Mouse (Mus musculus) spleen, postnatal 36 days (tissue): ENCODE measurements around the gene Fgfr2.

Experiments used
- DNase-seq, 2 experiments: peaks; one replicate each; pipeline ENCODE4 v3.0.0; 2022; ENCODE audit warnings: low spot score in 2 of 2, mixed read lengths in 1 of 2

Fgfr2 gene

GRCm38 (mm10) chr7:132273741-132274513, 849.2 kb downstream of the Fgfr2 start:
- DNase-seq = no peak

- no peak for DNase-seq
Observed at GRCm38 (mm10) chr7:132272984-132273383, 850.2 kb downstream of the Fgfr2 start.

- DNase-seq = no peak
Observed at GRCm38 (mm10) chr7:132270364-132270763, 852.8 kb downstream of the Fgfr2 start.

- no peak for DNase-seq
Observed at GRCm38 (mm10) chr7:132269661-132270060, 853.5 kb downstream of the Fgfr2 start.

GRCm38 (mm10) chr7:132267721-132268498, 855.2 kb downstream of the Fgfr2 start:
- peak; percentile 31 to 43 for DNase-seq

GRCm38 (mm10) chr7:132264763-132265162, 858.4 kb downstream of the Fgfr2 start:
- DNase-seq = no peak

GRCm38 (mm10) chr7:132263186-132263585, 860.0 kb downstream of the Fgfr2 start:
- DNase-seq = no peak

GRCm38 (mm10) chr7:132262696-132263095, 860.5 kb downstream of the Fgfr2 start:
- no peak for DNase-seq

- no peak for DNase-seq
Observed at GRCm38 (mm10) chr7:132261885-132262284, 861.3 kb downstream of the Fgfr2 start.

GRCm38 (mm10) chr7:132260632-132261031, 862.5 kb downstream of the Fgfr2 start:
- DNase-seq = no peak

GRCm38 (mm10) chr7:132258817-132259216, 864.3 kb downstream of the Fgfr2 start:
- DNase-seq = no peak

GRCm38 (mm10) chr7:132258216-132258615, 864.9 kb downstream of the Fgfr2 start:
- DNase-seq = no peak

GRCm38 (mm10) chr7:132253513-132253912, 869.6 kb downstream of the Fgfr2 start:
- DNase-seq = no peak

GRCm38 (mm10) chr7:132253078-132253477, 870.1 kb downstream of the Fgfr2 start:
- no peak for DNase-seq

GRCm38 (mm10) chr7:132249563-132250119, 873.5 kb downstream of the Fgfr2 start:
- no peak for DNase-seq

GRCm38 (mm10) chr7:132247567-132247966, 875.6 kb downstream of the Fgfr2 start:
- DNase-seq = no peak

GRCm38 (mm10) chr7:132247091-132247490, 876.1 kb downstream of the Fgfr2 start:
- DNase-seq = no peak

- DNase-seq = no peak
Observed at GRCm38 (mm10) chr7:132245730-132246129, 877.4 kb downstream of the Fgfr2 start.

- no peak for DNase-seq
Observed at GRCm38 (mm10) chr7:132244637-132245036, 878.5 kb downstream of the Fgfr2 start.

GRCm38 (mm10) chr7:132243225-132243624, 879.9 kb downstream of the Fgfr2 start:
- no peak for DNase-seq

GRCm38 (mm10) chr7:132242617-132243141, 880.5 kb downstream of the Fgfr2 start:
- peak; percentile 35 to 56 for DNase-seq

- no peak for DNase-seq
Observed at GRCm38 (mm10) chr7:132238921-132239320, 884.2 kb downstream of the Fgfr2 start.
